Mouse (Mus musculus): ENCODE results near the gene Ccdc51.

The Ccdc51 gene

DNA sequence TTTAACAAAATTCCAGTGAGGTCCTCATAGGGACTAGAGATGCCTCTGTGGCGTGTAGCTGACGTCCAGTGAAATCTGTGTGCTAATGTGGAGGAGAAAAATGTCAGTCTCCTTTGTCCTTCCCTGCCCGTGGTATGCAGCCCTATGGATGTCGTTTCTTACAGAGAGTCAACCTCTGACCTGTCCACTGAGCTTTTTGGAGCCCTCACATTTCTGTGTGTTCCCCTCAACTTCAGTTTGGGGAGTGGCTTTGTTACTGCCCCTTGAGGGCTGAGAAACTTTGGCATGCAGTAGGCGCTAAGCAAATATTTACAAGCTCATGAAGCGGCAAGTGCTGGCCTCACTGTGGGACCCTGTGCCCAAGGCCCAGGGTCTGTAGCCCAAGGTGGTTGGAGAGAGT lies 15.0 kb downstream of the Ccdc51 start:
- no peak for DNase-seq (ENCODE audit: low spot score)

DNA sequence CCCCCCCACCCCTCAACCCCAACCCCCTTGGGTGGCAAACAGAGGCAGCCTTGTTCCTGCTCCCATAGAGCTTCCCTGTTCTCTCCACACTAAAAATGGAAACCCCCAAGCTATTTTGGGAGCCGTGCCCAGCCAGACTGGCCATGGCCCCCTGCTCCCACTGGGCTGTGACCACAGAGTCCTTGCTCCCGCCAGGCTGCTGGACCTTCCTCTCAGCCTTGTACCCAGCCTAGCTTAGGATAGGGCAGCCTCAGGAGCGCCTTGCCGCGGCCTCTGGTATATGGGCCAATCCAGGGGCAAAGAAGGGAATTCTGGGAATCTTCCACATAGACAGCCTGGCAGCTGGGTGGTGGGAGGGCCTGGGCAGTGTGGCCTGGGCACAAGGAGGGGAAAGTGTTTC lies 15.5 kb downstream of the Ccdc51 start:
- no peak for DNase-seq (ENCODE audit: low spot score)

DNA sequence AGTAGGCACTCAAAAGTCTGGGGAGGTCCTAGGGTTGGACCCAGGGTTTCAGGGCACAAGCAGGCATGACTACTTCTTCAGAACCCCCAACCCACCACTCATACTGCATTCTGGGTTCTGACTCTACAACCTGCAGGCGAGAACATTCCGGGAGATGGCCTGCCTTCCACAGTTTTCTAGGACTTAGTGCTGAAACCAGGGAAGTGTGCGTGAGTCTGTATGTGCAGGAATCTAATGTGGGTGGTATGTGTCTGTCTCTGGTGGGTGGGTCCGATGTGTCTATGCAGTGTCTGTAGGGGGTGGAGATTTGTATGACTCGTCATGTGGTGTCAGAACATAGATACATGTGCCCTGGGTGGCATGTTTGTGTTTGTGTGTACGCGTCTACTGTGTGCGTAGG lies 16.1 kb downstream of the Ccdc51 start:
- DNase-seq (ENCODE audit: low spot score): no peak

DNA sequence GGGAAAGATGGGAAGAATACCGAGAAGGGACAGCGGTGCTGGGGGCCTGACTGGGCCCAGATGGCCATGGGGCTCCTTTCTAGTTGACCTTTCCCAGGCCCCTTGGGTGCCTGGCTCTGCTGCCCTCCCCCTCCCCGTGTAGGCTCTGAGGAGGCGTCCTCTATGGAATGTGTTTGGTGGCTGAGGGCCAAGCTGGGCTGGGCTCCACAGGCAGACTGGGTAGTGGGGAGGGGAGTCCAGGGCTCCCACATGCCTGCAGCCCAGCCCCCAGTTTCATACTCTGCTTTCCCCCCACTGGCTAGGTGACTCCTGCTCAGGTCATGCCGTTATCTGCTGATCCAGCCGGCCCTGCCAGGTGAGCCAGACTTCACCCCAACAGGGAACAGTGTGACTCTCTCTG lies 16.7 kb downstream of the Ccdc51 start:
- no peak for DNase-seq (ENCODE audit: low spot score)

DNA sequence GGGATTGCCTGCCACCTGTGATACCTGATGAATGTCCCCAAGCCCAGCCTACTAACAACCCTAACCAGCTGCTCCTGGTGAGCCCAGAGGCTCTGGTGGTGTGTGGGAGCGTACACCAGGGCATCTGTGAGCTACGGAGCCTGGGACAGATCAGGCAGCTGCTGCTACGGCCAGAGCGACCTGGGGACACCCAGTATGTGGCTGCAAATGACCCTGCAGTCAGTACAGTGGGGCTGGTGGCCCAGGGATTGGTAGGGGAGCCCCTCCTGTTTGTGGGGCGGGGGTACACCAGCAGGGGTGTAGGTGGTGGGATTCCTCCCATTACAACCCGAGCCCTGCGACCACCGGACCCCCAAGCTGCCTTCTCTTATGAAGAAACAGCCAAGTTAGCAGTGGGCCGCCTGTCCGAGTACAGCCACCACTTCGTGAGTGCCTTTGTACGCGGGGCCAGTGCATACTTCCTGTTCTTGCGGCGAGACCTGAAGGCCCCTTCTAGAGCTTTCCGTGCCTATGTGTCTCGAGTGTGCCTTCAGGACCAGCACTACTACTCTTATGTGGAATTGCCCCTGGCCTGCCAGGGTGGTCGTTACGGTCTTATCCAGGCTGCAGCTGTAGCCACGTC lies 18.1 kb downstream of the Ccdc51 start:
- DNase-seq (ENCODE audit: low spot score): no peak

DNA sequence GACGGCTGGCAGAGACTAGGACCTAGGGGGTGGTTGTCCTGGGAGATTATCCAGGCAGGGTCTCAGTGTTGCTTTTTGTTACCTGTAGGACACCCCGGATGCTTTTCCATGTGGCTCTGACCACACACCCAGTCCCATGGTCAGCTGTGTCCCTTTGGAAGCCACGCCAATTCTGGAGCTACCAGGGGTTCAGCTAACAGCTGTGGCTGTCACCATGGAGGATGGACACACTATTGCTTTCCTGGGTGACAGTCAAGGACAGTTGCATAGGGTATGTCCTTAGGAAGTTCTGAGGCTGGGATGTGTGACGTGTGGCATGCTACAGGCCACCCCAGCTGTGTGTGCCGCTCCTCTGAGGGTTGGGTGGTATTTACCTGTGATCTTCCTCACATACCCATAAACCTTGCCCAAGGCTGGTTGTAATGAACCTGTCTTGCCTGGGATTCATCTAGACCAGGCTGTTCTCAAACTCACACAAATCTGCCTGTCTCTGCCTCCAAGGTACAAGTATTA lies 19.7 kb downstream of the Ccdc51 start:
- DNase-seq (ENCODE audit: low spot score): no peak

DNA sequence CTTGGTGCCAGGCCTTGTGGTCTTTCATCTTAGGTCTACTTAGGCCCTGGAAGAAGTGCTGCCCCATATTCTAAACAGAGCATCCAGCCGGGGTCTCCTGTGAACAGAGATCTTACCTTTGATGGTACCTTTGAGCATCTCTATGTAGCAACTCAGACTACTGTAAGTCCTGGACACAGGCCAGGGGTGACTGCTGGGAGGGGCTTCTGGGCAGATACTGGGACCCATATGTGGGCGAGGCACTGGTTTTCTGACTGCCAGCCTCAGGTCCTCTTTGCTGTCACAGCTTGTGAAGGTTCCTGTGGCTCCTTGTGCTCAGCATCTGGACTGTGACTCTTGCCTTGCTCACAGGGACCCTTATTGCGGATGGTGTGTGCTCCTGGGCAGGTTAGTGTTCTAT lies 20.2 kb downstream of the Ccdc51 start:
- DNase-seq (ENCODE audit: low spot score): no peak

DNA sequence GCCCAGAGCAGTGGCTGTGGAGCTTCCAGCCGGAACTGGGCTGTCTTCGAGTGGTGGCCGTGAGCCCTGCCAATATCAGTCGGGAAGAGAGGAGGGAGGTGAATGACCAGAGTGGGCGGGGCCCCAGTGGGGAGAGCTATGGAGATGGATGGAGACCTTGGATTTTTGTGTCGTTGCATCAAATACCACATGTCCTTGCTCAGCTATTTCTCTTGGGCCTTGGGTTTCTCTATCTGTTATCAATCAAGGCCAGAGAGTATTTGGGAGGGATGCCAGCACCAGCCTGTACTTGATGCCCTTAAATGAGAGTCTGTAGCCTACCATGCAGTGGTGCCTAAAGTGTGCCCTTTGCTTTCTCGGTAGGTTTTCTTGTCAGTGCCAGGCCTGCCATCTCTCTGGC lies 21.0 kb downstream of the Ccdc51 start:
- no peak for DNase-seq (ENCODE audit: low spot score)

DNA sequence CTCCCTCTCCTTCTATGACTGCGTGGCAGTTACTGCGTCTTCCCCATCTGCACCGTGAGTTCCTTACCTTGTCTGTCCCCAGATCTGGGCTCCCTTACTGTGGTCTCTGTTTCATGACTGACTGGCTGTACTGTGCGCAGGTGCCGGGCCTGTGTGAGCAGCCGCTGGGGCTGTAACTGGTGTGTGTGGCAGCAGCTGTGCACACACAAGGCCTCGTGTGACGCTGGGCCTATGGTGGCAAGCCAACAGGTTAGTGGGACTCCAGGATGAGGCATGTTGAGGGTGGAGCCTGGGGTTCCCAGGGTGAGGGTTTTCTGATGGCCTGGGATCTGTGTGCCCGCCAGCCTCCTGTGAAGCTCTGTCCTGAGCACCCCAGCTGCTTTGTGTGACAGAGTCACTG lies 21.8 kb downstream of the Ccdc51 start:
- no peak for DNase-seq (ENCODE audit: low spot score)

DNA sequence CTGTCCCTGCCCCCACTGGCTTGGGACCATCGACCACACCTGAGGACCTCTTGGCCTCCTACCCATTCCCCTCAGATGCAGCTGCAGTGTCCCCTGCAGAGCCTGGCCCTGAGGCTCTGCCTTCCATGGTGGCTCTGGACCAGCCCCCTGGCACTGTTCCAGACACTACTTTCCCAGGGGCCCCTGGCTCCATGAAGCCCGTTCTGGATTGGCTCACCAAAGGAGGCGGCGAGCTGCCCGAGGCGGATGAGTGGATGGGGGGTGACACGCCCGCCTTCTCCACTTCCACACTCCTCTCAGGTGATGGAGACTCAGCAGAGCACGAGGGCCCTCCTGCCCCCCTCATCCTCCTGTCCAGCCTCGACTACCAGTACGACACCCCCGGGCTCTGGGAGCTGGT lies 22.7 kb downstream of the Ccdc51 start:
- DNase-seq (ENCODE audit: low spot score): no peak

DNA sequence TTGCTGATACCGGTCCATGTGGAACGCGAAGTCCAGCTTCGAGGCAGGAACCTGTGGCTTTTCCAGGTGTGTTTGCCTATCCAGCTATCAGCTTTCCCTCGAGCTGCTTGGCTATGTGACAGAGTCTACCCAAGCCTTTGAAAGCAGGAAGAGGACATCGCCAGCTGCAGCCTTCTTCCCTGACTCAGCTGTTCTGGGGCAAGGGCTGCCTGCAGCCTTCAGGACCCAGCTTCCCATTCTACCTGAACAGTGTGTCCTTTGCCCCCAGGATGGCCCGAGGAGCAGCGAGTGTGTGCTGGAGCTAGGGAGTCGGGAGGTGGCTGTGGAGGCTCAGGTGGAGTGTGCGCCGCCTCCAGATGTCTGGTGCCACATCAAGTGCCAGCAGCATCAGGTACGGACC lies 23.4 kb downstream of the Ccdc51 start:
- DNase-seq (ENCODE audit: low spot score): no peak

DNA sequence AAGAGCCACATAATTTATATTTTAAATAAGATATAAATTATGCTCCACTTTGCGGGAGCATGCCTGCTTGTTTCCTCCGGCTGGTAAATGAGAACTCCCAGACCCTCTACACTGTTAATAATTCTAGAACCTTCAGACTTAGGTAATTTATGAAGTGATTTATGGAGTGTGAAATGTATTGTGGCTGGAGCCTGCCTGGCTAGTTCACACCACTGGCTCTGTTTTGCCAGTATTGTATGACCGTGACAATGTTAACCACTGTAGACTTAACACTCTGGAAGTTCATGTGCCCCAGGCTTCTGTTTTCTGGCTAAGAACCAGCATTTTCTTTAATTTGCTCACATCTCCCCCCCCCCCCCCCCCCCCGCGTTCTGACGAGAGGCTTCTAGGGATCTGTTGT lies 25.0 kb downstream of the Ccdc51 start:
- no peak for DNase-seq (ENCODE audit: low spot score)

DNA sequence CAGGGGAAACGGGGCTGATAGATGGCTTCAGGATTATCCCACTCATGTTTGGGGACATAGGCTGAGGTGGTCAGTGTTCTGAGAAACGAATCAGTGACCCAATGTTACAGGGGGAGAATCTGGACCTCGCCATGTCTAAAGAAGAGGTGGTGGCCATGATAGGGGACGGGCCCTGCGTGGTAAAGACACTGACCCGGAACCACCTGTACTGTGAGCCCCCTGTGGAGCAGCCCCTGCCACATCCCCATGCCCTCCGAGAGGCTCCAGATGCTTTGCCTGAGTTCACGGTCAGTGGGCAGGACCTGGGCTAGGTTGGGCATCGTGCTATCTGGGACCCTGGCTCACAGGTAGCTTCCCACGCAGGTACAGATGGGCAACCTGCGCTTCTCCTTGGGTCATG lies 27.9 kb downstream of the Ccdc51 start:
- DNase-seq (ENCODE audit: low spot score): no peak

DNA sequence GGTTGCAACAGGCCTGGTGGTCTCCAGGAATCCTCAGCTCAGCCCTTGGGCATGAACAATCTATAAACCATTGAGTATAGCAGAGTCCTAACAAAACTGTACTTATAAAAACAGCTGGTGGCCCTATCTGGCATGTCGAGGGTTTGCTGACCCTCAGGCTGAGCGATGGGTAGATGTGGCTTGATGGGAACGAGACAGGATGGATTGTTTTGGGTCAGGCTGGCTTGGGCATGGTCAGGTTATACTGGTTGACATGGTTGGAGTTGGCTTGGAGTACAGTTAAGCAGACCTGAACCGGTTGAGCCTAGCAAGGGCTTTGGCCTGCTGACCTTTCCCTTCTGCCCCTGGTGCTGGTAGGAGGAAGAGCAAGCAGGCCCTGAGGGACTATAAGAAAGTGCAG lies 28.8 kb downstream of the Ccdc51 start:
- no peak for DNase-seq (ENCODE audit: low spot score)

DNA sequence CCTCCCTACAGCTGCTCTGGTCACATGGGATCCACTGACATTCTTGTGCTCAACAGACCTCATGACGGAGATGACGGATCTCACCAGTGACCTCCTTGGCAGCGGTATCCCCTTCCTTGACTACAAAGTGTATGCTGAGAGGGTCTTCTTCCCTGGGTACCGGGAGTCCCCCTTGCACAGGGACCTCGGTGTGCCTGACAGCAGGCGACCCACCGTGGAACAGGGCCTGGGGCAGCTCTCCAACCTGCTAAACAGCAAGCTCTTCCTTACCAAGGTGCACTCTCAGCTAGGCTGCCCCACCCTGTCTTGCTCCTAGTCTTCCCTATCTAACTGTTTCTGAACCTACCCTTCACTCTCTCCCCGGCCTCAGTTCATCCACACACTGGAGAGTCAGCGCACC lies 29.3 kb downstream of the Ccdc51 start:
- DNase-seq (ENCODE audit: low spot score): peak; percentile 6

DNA sequence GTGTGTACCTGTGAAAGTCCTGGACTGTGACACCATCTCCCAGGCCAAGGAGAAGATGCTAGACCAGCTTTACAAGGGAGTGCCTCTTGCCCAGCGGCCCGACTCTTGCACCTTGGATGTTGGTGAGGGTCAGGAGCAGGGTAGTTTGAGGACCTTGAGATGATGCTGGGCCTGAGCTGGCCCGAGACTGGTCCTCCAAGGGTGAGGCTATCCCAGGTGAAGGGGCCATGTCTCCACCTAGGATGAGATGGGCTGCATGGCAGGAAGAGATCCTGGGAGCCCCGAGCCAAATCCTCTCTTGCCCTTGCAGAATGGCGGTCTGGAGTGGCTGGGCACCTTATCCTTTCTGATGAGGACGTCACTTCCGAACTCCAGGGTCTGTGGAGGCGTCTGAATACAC lies 31.0 kb downstream of the Ccdc51 start:
- DNase-seq (ENCODE audit: low spot score): no peak

DNA sequence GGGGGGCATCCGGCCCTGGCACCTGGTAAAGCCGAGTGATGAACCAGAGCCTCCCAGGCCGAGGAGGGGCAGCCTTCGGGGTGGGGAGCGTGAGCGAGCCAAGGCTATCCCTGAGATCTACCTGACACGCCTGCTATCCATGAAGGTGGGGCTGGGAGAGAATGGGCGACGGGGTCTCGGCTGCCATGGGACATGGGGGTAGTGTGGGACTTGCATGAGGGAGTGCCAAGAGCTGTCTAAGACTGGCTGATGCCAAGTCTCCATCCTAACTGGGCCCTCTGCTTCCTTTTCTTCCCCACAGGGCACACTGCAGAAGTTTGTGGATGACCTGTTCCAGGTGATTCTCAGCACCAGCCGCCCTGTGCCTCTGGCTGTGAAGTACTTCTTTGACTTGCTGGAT lies 32.0 kb downstream of the Ccdc51 start:
- DNase-seq (ENCODE audit: low spot score): no peak

DNA sequence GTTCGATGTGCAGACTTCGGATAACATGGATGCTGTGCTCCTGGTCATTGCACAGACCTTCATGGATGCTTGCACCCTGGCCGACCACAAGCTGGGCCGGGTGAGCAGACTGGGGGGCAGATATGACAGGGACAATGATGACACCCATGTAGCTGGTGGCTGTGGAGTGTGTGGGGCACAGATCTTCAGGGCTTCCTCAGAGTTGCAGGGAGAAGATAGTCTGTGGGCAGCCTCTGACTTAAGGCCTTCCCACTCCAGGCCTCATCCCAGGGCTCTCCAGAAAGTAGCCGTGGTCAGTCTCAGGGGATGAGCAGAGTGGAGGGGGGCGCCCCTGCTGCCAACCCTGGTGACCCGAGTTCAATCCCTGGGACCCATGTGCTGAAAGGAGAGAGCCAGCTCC lies 32.6 kb downstream of the Ccdc51 start:
- DNase-seq (ENCODE audit: low spot score): no peak

DNA sequence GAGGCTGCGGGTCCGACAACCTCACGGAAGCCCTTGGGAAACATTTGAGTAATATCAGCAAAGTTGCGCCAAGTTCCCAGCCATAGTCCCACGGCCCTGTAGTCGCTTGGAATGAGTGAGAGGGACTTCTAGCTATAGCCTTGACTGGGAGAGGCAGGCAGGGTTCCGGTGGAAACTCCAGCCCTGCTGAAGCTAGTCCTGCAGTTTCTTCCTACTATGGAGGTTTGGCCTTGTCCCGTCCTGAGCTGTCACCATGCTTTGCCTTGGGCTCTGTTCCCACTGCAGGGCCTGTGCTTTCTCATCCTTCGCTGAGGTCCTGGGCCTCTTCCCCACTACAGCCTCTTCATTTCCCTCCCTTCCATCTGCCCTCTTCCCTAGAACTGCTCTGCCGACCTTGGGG lies 33.9 kb downstream of the Ccdc51 start:
- no peak for DNase-seq (ENCODE audit: low spot score)

DNA sequence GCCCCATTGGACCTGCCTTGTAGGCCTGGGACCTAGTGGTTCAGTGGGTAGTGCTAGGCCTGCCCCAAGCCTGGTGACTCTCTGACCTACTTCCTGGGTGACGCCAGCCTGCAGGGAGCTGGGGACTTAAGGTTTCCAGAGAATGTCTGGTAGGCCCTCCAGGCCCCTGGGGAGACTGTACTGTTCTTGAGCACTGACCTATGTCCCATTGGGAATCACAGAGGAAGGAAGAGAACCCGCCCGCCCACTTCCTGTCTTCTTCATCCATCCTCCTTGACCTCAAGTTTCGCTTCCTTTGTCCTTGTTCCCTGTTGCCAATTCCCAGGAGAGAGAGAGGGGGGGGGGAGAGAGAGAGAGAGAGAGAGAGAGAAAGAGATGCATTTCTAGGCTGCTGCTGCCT lies 35.8 kb downstream of the Ccdc51 start:
- no peak for DNase-seq (ENCODE audit: low spot score)

DNA sequence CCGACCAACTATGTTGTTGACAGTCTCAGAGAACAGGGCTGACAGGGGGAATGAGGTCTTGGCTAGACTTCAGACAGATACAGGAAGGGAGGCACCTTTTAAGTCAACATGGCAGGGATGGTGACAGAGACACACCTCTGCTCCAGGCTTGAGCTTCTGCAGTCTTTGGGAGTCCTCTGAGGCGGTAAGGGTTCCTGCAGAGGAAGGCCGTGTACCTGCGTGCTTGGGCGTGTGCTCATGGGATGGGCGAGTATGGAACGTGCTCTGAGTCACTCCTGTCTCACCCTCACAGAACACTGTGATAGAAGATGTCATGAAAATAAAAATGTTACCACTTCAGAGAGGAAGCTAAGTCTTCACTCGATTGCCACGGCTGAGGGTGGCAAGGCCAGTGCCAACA lies 37.3 kb downstream of the Ccdc51 start:
- no peak for DNase-seq (ENCODE audit: low spot score)

DNA sequence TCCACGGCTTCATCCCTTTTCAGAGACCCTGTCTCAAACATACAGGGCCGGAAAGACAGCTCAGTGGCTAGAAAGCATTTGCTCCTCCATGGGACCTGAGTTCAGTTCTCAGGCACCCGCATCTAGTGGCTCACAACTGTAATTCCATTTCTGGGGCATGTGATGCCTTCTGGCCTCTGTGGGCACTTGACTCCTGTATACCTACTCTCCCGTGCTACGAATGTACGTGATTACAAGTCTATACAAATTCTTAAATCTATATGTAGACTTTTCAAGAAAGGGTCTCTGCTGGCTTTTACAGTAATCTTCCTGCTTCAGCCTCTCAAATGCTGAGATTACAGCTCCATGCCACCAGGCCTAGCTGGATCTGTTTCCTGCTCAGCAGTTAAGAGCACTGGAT lies 38.7 kb downstream of the Ccdc51 start:
- DNase-seq (ENCODE audit: low spot score): no peak

DNA sequence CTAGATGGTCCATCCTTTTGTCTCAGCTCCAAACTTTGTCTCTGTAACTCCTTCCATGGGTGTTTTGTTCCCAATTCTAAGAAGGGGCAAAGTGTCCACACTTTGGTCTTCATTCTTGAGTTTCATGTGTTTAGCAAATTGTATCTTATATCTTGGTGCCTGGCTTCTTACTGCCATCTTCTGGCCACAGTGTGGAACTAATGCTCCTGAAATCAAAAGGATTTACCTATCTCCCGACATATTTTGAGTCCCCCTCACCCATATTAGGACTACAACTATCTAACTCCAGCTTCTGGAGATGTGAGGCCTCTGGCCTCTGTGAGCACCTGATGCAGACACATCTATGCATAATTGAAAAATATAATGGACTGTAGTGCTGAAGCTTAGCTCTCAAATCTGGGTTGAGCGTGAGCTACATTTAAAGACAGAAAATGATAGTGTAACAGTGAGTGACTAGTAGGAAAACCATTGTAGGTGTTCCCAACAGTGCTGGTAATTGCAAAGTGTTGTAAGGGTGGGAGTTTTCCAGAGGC lies 40.3 kb downstream of the Ccdc51 start:
- no peak for DNase-seq (ENCODE audit: low spot score)

DNA sequence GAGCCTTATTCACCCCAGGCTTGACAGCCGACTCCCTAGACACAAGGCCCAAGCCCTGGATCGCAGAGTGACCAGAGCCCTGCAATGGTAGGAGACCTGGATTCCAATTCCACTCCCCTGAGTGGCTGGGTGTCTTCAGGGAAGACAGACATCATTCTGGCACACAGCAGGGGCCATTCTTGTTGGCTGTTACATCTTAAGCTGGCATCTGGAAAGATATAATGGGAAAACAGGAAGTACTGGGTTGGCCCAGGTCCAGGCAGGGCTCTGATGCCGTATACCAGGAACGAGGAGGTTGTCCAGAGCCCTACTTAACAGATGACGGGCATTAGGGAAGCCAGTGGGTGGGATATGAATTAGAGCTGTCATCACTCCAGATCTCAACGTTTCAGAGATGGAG lies 41.0 kb downstream of the Ccdc51 start:
- no peak for DNase-seq (ENCODE audit: low spot score)

DNA sequence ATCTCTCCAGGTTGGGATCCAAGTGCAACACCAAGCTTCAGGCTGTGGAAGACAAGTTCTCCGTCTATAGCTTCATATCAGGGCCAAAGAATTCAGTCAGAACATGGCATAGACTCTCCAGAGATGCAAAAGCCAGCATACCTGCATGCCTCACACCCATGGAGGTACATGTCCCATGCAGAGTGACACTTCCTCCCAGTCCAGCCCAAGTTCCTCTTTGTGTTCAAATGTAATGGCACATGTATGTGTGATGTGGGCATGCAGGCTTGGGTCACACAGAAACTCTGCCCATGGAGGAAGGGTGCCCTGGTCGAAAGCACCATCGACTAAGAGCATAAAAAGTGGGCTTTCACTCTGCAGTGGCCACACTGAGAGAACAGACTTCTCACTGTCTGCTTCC lies 41.9 kb downstream of the Ccdc51 start:
- no peak for DNase-seq (ENCODE audit: low spot score)
